Mouse (Mus musculus) brain, embryonic 18.5 days (tissue): Measurements from ENCODE around the gene Nlgn2.
"Not testable (repeated sequence)": the region's sequence is repeated elsewhere in the genome, so short reads cannot be mapped to it uniquely, and the experiment has no call there.

Experiments
- DNase-seq: peaks from one replicate; pipeline ENCODE4 v3.0.0-alpha.2; 2012; ENCODE audit warnings: low read depth, low spot score

Gene Nlgn2

DNA sequence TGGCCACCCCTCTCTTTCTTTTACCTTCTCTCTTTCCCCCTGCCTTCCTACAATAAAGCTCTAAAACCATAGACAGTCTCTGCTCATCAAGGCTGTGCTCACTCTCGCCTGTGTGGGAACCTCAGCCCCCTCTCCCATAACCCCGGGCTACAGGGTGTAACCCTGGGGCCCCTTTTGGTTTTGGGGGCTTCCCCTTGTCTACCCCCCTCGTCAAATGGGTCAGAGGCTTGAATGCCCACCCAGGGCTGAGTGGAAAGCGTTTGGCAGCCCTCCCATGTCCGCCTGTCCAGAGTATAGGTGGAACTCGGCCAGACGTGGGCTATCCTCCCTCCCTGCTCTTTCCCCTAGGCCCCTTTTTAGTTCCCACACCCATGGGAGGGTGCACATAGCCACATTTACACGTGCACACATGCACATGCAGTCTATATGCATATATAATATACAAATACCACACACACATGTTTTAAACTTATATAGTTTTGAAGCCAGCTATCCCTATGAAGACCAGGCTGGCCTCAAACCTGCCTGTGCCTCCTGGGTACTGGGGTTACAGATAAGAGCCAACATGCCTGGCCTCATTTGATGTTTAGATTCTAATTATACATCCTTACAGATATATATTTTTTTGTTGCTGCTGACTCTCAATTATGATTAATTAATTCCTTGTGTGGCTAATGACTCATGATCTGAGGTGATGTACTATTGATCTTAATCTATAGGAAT lies 26.7 kb upstream of the Nlgn2 start:
- DNase-seq = no peak

DNA sequence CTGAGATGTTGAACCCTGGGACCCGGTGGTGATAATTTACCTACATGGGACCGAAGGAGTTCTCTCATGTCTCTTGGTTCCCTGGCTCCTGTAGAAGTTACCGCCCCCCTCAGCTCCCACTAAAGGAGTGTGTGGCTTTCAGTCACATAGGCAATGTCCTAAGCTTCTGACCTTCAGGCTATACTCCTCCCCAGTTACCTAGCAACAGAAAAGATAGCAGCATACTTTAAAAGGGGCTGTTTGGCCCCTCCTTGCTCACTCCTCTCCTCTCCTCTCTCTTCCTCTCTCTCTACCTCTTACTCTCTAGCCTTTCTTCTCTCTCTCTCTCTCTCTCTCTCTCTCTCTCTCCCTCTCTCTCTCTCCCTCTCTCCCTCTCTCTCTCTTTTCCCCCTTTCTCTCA lies 26.1 kb upstream of the Nlgn2 start:
- DNase-seq = not testable (repeated sequence)

DNA sequence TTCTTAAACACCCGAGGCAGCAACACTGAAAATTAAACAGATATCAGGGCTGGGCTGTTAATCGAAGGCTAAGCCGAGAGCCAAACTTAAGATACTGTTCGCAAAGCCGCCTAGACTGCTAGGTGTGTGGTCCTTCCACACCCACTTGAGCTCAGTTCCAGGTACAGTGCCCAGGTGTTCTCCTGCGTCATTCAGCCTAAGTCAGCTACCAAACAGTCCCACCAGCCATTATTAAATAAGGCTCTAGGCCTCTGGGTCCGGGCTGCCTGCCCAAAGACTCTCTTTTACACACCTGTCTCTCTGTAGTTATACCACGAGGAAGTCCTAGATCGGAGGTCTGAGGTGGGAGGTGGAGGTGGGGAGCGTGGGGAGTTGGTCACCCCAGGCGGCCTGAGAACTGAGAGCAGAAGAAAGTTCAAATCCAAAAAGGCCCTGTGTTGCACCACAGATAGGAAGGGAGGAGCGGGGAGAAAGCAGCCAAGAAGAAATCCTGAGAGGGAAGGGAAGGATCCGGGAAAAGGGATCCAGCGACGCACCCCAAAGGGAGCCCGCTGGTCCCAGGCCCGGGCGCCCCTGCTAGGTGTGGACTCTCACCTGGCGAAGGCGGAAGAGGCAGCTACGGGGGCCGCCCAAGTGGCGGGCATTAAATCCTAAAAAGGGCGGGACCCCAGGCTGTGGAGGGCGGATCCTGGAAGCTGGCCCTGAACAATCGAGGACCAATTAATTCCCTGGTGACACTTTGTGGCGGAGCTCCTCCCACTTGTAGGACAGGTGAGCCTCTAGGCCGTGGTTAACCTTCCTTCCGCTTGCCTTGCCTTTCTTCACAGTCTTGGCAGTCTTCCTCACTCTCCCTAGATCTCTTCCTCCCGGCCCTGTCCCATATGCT lies 20.8 kb upstream of the Nlgn2 start, which contains the start of gene Tnk1:
Gene Tnk1 (minus strand): TSS at position 618 of the 886 bp plus-strand sequence.
- DNase-seq = no peak

DNA sequence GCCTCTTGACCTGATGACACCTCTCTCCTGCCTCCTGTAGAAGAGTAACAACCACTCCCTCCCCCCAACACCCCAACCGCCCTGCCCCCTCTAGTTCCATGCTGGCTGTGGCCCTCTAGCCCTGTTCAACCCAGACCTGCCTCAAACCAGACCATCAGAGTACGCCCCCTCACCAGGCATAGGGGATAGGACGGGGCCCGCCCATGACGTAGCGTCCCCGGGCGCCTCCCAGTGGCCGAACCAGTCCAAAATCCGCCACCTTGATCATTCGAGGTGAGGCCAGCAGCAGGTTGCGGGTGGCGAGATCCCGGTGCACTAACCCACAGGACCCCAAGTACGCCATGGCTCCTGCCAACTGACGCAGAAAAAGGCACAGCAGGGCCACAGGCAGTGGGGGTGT lies 17.8 kb upstream of the Nlgn2 start:
- no peak for DNase-seq

DNA sequence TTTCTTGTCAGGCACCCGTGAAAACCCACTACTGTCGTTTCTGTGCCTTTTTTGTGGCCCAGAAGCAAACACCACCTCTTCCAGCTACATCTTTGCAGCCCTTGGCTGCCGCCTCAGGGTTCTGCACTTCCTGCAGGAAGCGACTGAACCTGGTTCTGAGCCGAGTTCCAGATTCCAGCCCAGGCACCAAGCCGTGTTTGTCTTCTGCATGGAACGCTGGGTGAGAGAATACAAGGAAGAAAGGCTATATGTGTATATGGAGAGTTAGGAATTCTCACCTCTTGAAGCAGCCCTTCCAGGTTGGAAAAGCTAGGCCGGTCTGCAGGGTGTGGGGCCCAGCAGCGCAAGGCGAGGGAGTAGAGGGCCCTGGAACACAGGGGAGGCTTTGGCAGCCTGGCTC lies 17.1 kb upstream of the Nlgn2 start:
- DNase-seq = no peak

DNA sequence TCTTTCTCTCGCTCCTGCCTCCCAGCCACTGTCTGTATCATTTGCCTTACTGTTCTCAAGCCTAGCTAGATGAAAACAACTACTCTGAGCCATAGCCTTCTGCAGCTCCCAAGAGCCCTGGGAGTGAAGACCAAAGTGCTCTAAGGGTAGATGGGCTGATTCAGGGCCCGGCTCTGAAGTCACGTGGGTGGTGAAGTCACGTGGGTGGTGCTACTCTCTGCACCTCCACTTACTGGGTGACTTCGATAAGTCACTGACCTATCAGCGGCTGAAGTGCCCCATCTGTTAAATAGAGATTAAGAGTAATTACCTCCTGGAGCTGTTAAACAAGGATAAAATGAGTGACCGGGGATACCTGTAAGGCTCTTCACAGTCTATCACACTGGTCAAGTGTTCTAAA lies 16.4 kb upstream of the Nlgn2 start:
- DNase-seq = no peak

DNA sequence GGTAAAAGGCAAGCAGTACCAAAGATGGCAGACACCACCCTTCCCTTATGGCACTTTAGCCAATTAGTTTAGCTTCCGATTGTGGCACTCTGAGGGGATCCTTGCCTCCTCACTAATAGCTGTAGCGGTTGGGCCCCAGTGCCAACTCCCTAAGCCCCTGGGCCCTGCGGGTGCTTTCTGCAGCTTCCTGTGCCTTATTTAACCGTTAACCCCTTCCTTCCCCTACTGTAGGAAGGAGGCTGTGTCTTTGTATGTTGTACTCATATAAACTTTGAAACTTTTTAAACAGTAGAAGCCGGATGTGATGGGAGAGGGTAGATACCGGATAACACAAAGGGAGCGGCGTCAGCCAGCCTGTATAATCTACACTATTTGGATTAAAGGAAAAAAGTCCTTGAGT lies 13.2 kb upstream of the Nlgn2 start:
- DNase-seq = no peak

DNA sequence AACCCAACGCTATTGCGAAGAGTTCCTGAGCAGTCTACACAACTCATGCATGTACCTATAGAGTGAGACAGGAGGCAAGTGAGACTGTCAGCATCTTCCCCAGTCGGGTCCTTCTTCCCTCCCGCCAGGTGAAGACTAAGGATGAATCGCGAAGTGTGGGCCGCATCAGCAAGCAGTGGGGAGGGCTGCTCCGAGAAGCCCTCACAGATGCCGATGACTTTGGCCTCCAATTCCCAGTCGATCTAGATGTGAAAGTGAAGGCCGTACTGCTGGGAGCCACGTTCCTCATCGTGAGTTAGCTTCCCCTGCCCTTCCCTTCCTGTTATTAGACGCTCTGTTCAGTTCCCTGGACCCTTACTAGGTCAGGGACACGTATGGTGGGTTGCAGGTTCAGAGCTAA lies 12.3 kb upstream of the Nlgn2 start:
- no peak for DNase-seq

DNA sequence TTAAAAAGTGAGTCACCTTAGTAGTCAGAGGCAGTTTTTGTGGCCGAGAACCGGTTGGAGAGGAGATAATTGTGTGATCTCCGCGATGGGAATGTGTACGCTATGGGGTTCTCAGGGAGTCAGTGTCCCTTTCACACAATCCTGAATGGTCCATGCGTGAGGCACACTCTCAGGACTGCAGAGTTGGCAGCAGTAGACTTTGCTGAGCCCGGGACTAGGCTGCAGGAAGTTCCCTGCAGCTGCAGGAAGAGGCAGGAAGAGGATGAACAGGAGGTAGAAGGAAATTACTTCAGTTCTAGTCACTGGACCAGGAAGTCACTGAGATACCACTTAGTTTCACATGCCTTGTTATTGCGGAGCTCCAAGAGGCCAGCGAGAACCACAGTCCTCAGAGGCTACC lies 11.5 kb upstream of the Nlgn2 start:
- no peak for DNase-seq

DNA sequence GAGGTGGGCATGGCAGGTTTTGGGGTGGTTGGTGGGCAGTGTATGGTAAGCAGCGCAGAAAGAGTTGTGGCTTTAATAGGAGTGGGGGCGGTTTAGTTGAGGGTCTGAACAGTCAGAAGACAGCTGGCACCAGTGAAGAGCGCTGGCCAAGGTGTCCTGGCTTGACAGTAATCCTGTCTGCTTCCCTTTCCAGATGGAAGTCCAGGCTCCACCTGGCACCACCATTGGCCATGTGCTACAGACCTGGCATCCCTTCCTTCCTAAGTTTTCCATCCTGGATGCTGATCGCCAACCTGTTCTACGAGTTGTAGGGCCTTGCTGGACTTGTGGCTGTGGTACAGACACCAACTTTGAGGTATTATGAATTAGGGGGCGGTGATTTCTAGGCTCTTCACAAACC lies 10.4 kb upstream of the Nlgn2 start:
- no peak for DNase-seq

DNA sequence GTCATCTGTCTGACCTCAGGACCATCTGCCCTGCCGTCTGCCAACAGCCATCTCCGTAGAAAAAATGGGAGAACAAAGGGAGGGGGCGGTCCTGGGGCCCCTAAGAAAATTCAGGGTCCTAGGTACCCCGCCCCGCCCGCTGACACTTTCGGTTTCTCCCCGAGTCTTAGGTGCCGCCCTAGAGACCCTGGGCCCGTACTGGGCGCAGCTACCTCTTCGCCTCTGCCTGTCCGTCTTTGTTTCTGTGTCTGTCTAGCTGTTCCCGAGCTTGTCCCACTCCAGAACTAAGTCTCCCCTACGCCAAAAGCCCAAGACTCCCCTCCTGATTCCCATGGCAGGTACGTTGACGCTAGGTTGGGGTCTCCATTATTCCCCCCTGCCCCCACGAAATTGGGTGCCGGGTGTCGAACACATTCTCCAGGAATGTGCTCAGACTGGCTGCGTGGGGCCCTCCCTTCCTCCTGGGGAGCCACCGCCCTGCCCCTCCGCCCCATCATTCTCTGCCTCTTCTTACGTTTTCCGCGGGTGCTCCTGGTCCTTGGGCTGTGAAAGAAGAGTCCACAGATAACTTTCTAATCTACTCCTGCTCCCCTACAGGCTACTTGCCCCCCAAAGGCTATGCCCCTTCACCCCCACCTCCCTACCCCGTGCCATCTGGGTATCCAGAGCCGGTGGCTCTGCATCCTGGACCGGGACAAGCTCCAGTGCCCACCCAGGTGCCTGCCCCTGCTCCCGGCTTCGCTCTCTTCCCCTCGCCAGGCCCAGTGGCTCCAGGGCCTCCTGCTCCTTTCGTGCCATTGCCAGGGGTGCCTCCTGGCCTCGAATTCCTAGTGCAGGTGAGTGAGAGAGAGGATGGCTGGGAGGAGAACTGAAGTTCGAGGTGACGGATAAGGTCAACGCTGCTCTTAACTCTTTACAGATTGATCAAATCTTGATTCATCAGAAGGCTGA lies 9.4 kb upstream of the Nlgn2 start:
- DNase-seq = no peak

DNA sequence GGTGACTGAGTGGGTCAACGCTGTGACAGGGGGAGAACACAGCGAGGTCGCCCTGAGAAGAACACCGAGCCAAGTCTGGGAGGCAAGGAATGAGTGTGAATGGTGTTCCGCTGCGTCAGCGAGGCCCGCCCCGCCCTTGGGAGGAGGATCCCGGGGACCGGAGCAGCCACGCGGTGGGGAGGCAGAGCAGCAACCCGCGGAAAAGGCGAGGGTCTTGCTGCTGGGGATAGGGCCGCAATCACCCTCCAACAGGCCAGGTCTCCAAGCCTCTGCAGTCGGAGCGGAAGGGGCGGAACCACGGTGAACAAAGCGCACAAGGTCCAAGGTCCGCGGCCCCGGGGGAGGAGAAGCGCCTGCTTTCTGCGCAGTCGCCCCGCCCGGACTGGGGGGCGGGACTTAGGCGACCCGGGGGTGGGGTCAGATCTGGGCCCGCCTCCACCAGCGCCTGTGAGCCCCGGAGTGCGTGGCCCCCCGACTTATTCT lies 8.7 kb upstream of the Nlgn2 start, which contains the start of gene Plscr3:
Gene Plscr3 (plus strand): TSS at position 179 of the 483 bp plus-strand sequence.
- peak; percentile 83 for DNase-seq

DNA sequence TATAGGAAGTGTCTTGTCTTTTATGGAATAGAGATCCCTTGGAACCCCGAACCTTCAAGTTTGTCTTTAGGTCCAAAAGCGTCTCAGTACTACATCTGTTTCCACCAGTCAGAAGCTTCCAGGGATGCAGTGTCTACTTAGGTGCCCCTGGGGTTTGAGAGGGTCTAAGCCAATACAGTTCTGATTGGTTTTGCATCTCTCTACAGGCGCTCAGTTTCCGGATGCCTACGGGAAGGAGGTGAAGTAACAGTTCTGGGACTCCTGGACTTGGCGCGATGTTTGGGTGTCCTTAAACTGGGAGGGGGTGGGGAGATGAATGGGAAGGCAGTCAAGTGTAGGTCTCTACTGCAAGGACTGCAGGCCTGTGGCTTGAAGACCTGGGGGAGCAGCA lies 1.1 kb upstream of the Nlgn2 start:
- no peak for DNase-seq

DNA sequence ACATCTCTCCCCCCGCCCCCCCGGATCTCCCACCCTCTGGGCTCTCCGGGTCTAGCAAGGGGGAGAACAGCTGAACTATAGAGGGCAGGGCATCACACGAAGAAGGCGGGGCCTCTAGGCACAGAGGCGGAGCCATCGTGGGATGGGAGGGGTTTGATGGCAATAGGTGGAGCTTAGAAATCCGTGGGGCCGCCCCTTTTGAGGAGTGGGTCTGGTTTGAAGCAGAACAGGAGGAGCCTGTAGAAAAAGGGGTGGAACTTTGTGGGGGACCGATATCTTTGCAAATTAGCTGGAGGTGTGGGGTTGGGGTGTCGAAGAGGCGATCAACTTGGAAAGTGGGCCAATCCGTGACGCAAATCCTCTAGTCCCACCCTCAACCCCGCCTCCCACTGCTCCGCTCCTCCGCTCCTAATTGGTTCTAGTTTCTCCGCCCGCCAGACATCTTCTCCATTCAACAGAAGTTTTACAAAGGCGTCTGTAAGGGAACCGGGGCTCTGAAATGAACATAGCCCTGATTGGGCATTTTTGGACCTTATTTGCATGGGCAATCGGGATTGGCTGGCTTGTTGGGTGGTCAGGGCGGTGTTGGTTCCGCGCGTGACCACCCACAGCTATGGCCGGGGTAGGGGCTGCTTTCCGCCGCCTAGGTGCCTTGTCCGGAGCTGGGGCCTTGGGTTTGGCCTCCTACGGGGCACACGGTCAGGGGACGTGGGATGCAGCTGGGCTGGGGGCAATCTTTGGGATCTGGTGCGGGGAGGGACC lies 549 bp upstream of the Nlgn2 start, which contains the start of gene Tmem256:
Gene Tmem256 (plus strand): TSS at position 563 of the 762 bp plus-strand sequence.
- DNase-seq = peak; percentile 99

DNA sequence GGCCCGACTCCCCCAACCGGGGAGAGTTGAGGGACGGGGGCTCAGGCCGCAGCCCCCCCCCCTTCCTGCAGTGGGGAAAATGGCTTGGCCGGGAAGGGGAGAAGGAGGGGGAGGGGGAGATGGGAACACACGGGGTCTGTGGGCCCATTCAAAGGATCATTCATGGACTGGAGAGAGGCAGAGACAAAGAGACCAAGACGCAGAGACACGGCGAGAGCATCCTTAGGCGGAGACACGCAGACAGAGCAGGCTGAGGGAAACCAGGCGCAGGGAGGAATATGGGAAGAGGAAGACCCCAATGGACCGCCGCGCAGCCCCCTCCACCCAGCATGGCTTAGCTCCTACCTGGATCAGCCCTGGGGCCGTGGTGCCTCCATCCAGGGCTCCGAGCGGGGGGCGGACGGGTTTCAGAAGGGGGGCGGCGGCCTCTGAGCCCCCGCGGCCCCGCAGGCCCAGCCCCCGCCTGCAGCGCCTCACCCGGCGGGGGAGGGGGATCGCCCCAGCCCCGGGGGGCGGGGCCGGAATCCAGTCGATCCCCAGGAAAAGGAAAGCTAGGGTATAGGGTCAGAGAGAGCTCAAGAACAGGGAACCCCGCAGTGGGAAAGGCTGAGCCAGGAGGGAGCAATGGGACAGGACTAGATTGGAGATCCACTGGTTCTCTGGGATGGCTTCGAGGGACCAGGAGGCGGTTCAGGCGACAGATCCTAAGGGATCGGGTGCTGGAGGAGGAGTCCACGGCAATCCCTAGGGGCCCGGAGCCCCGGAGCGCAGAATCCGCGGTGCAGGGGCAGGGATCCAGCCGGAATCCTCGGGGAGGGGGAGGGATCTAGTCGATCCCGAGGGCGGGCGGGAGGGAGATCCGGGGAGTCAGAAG lies 644 bp downstream of the Nlgn2 start:
- DNase-seq = no peak

DNA sequence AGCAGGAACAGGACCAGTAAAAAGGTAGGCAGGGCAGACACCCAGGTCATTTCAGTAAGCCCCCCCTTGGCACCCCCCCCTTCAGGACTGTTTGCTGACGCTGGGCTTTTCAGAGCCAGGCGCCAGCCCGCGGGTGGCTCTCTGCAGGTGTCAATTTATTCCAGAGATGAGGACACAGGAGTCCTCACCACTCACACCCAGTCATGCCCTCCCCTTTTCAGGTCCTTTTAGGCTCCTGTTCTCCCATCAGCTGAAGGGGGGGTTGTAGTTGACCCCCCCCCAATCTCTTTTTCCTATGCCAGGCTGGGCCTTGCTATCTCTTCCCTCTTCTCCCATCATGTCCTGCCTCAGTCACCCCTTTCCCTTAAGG lies 1.6 kb downstream of the Nlgn2 start:
- DNase-seq = no peak

DNA sequence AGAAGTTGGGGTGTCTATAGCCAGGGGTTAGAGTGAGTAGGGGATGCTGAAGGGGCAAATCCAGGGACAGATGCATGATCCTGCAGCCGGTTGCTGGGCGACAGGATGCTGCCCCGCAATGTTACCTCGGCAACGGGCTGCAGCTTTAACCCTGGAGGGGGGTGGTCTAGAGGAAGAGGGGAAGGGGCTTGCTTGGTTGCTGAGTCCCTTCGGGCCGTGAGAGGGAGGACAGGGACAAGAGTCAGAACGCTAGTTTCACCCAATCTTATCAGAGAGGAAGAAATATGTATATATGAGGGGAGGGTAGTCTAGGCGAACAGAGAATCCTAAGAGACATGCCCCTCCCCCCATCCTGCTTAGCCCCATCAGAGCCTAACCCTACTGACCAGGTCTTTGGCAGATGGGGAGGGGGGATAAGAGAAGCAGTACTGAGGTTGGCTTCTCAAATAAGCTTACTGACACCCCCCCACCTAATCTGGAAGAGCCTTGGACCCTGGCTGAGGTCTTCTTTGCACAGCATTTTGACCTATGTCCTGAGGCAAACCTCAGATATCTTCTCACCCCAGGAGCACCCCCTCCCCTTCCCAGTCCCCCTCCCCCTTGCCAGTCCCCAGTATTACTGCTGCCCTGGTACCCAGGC lies 2.1 kb downstream of the Nlgn2 start:
- no peak for DNase-seq

DNA sequence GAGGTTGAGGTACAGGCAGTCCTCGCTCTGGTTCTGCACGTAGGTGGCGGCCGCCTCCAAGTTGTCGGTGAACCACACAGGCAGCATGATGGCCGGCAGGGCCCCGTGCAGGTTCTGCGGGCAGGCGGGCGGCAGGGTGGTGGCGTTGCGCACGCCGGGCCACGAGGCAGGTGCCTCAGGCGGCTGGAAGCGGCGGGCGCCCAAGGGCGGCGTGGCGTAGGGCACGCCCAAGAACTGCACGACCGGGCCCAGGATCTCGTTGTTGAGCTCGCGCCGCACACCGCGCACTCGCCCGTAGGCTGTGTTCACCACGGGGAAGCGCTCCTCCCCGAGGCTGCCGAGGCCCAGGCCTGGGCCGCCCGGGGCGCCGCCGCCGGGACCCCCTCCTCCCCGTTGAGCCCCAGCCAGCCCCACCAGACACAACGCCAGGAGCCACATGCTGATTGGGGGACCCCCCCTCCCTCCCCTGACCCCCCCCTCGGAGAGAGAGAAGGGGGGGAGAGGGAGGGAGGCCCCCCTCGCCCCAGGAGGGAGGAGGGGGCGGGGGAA lies 3.5 kb downstream of the Nlgn2 start:
- DNase-seq = no peak

DNA sequence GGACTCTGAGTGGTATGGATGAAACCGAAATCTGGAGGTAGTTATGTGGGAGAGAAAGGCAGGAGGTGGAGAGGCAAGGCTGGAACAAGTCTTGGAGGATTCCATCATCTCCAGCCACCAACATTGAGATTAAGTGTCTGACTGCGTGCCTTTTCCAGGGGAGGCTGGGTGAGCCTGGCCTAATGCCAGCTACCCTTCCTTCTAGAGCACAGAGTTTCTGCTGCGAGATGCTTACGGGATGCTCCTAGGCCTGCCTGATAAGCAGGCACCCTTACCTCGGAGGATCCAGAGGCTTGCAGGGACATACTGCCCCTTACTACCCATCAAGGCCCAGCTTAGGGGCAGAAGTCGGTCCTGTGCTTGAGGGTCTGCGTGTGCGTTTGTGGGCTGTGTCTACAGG lies 4.0 kb downstream of the Nlgn2 start:
- DNase-seq = no peak
